Mouse (Mus musculus): ENCODE measurements at regions not wholly inside any gene's neighbourhood (a gene's known extent, or its start where the extent isn't known, plus 50 kb on each side); places are given as distances from the start of the nearest gene placed in this dataset.

GRCm38 (mm10) chr4:26494262-26494661 lies 147.6 kb upstream of the Manea start:
- no peak for ATAC-seq
- no peak overlapping the region for H3K4me2 ChIP-seq (ENCODE audit: low read length)
- no peaks in the 10 kb centered on the region for H3K27me3 ChIP-seq (ENCODE audit: control insufficient read depth, insufficient read depth, low read depth, low read length)
- no peak overlapping the region for H3K4me3 ChIP-seq (ENCODE audit: low read depth, low read length)
- H3K9me3 ChIP-seq (replicated peaks; ENCODE audit: control insufficient read depth, low read length, poor library complexity, severe bottlenecking) = no peaks in the 10 kb centered on the region
- H3K36me3 ChIP-seq (ENCODE audit: control insufficient read depth, insufficient read depth, low read length) = no peaks in the 10 kb centered on the region
- H3K9ac ChIP-seq (ENCODE audit: low read depth, low read length) = no peak overlapping the region
- no peaks in the 10 kb centered on the region for H3K4me1 ChIP-seq (ENCODE audit: control insufficient read depth, insufficient read depth, low read length)
- no peak overlapping the region for H3K27ac ChIP-seq (ENCODE audit: low read length)

GRCm38 (mm10) chr4:26474913-26475312 lies 128.2 kb upstream of the Manea start:
- no peaks in the 10 kb centered on the region for H3K36me3 ChIP-seq (ENCODE audit: control insufficient read depth, insufficient read depth, low read length)
- H3K4me3 ChIP-seq (ENCODE audit: low read depth, low read length) = no peak overlapping the region
- no peak overlapping the region for H3K9ac ChIP-seq (ENCODE audit: low read depth, low read length)
- H3K27me3 ChIP-seq (ENCODE audit: control insufficient read depth, insufficient read depth, low read depth, low read length) = no peaks in the 10 kb centered on the region
- H3K9me3 ChIP-seq (replicated peaks; ENCODE audit: control insufficient read depth, low read length, poor library complexity, severe bottlenecking) = no peaks in the 10 kb centered on the region
- no peak overlapping the region for H3K27ac ChIP-seq (ENCODE audit: low read length)
- no peak overlapping the region for H3K4me2 ChIP-seq (ENCODE audit: low read length)
- H3K4me1 ChIP-seq (ENCODE audit: control insufficient read depth, insufficient read depth, low read length) = no peaks in the 10 kb centered on the region
- WGBS = 87% methylated on average over 1 of the region's 1 CpGs
- ATAC-seq = no peak

GRCm38 (mm10) chr4:26441533-26441932 lies 94.8 kb upstream of the Manea start:
- H3K36me3 ChIP-seq (ENCODE audit: control insufficient read depth, insufficient read depth, low read length) = no peaks in the 10 kb centered on the region
- no peak overlapping the region for H3K4me3 ChIP-seq (ENCODE audit: low read depth, low read length)
- WGBS = 79% methylated on average over 1 of the region's 1 CpGs
- H3K4me2 ChIP-seq (ENCODE audit: low read length) = no peak overlapping the region
- no peak for ATAC-seq
- 0 out of 2 replicates have a peak, but pooled peaks cover under 1% of the 10 kb centered on the region for H3K9me3 ChIP-seq (replicated peaks; ENCODE audit: control insufficient read depth, low read length, poor library complexity, severe bottlenecking)
- H3K4me1 ChIP-seq (ENCODE audit: control insufficient read depth, insufficient read depth, low read length) = no peaks in the 10 kb centered on the region
- no peaks in the 10 kb centered on the region for H3K27me3 ChIP-seq (ENCODE audit: control insufficient read depth, insufficient read depth, low read depth, low read length)
- H3K27ac ChIP-seq (ENCODE audit: low read length) = no peak overlapping the region
- no peak overlapping the region for H3K9ac ChIP-seq (ENCODE audit: low read depth, low read length)

- Histone ChIP-seq H3K9ac (ENCODE audit: low read depth, low read length) (no peak overlapping the region), H3K4me2 (ENCODE audit: low read length) (no peak overlapping the region), H3K4me3 (ENCODE audit: low read depth, low read length) (no peak overlapping the region), H3K4me1 (ENCODE audit: control insufficient read depth, insufficient read depth, low read length) (no peaks in the 10 kb centered on the region), H3K27ac (ENCODE audit: low read length) (no peak overlapping the region), H3K36me3 (ENCODE audit: control insufficient read depth, insufficient read depth, low read length) (no peaks in the 10 kb centered on the region), H3K27me3 (ENCODE audit: control insufficient read depth, insufficient read depth, low read depth, low read length) (no peaks in the 10 kb centered on the region), H3K9me3 (replicated peaks; ENCODE audit: control insufficient read depth, low read length, poor library complexity, severe bottlenecking) (no peaks in the 10 kb centered on the region)
- no peak for ATAC-seq
Observed at GRCm38 (mm10) chr4:26422084-26422483, 75.4 kb upstream of the Manea start.

- Histone ChIP-seq H3K9ac (ENCODE audit: low read depth, low read length) (no peak overlapping the region), H3K27ac (ENCODE audit: low read length) (no peak overlapping the region), H3K9me3 (replicated peaks; ENCODE audit: control insufficient read depth, low read length, poor library complexity, severe bottlenecking) (no peaks in the 10 kb centered on the region), H3K4me1 (ENCODE audit: control insufficient read depth, insufficient read depth, low read length) (no peaks in the 10 kb centered on the region), H3K36me3 (ENCODE audit: control insufficient read depth, insufficient read depth, low read length) (no peaks in the 10 kb centered on the region), H3K27me3 (ENCODE audit: control insufficient read depth, insufficient read depth, low read depth, low read length) (no peaks in the 10 kb centered on the region), H3K4me2 (ENCODE audit: low read length) (no peak overlapping the region), H3K4me3 (ENCODE audit: low read depth, low read length) (no peak overlapping the region)
- 72% methylated on average over 2 of the region's 2 CpGs for WGBS
- no peak for ATAC-seq
Observed at GRCm38 (mm10) chr4:26404266-26404665, 57.6 kb upstream of the Manea start.

- ATAC-seq = no peak
Observed at GRCm38 (mm10) chr4:26402213-26402612, 55.5 kb upstream of the Manea start.

More at GRCm38 (mm10) chr4:26402213-26402612, 55.5 kb upstream of the Manea start:
- no peaks in the 10 kb centered on the region for H3K36me3 ChIP-seq (ENCODE audit: control insufficient read depth, insufficient read depth, low read length)
- H3K4me1 ChIP-seq (ENCODE audit: control insufficient read depth, insufficient read depth, low read length) = no peaks in the 10 kb centered on the region
- no peak overlapping the region for H3K27ac ChIP-seq (ENCODE audit: low read length)
- H3K4me3 ChIP-seq (ENCODE audit: low read depth, low read length) = no peak overlapping the region
- no peak overlapping the region for H3K9ac ChIP-seq (ENCODE audit: low read depth, low read length)
- H3K4me2 ChIP-seq (ENCODE audit: low read length) = no peak overlapping the region
- no peaks in the 10 kb centered on the region for H3K27me3 ChIP-seq (ENCODE audit: control insufficient read depth, insufficient read depth, low read depth, low read length)
- H3K9me3 ChIP-seq (replicated peaks; ENCODE audit: control insufficient read depth, low read length, poor library complexity, severe bottlenecking) = no peaks in the 10 kb centered on the region
